Mouse (Mus musculus): ENCODE measurements around the gene Fam120a.
A peak's percentile ranks its signal among the peaks of the same experiment; 100 is the strongest.

Fam120a gene

GRCm38 (mm10) chr13:48966851-48967821 is 681 bp downstream of the Fam120a start:
- DNase-seq (ENCODE audit: extremely low read depth, low read depth) = peak; percentile 31

- peak; percentile 93 for DNase-seq (ENCODE audit: extremely low read depth, low read depth)
These were observed 2.0 kb downstream of the Fam120a start for GRCm38 (mm10) chr13:48965559-48966525.

GRCm38 (mm10) chr13:48964850-48965249 is 3.0 kb downstream of the Fam120a start:
- DNase-seq (ENCODE audit: extremely low read depth, low read depth) = no peak

- DNase-seq (ENCODE audit: extremely low read depth, low read depth) = no peak
These were observed 4.7 kb downstream of the Fam120a start for GRCm38 (mm10) chr13:48963111-48963510.

- peak; percentile 74 for DNase-seq (ENCODE audit: extremely low read depth, low read depth)
These were observed 5.3 kb downstream of the Fam120a start for GRCm38 (mm10) chr13:48962519-48962918.

- no peak for DNase-seq (ENCODE audit: extremely low read depth, low read depth)
These were observed 9.2 kb downstream of the Fam120a start for GRCm38 (mm10) chr13:48958608-48959007.

GRCm38 (mm10) chr13:48954825-48955224 is 13.0 kb downstream of the Fam120a start:
- no peak for DNase-seq (ENCODE audit: extremely low read depth, low read depth)

GRCm38 (mm10) chr13:48950600-48951241 is 17.1 kb downstream of the Fam120a start:
- DNase-seq (ENCODE audit: extremely low read depth, low read depth) = no peak

- DNase-seq (ENCODE audit: extremely low read depth, low read depth) = no peak
These were observed 18.9 kb downstream of the Fam120a start for GRCm38 (mm10) chr13:48948951-48949350.

GRCm38 (mm10) chr13:48944571-48944970 is 23.2 kb downstream of the Fam120a start:
- DNase-seq (ENCODE audit: extremely low read depth, low read depth) = no peak

- DNase-seq (ENCODE audit: extremely low read depth, low read depth) = peak; percentile 47
These were observed 25.3 kb downstream of the Fam120a start for GRCm38 (mm10) chr13:48942471-48942870.

- DNase-seq (ENCODE audit: extremely low read depth, low read depth) = no peak
These were observed 26.0 kb downstream of the Fam120a start for GRCm38 (mm10) chr13:48941773-48942172.

- DNase-seq (ENCODE audit: extremely low read depth, low read depth) = no peak
These were observed 33.2 kb downstream of the Fam120a start for GRCm38 (mm10) chr13:48934597-48934996.

GRCm38 (mm10) chr13:48932692-48933091 is 35.1 kb downstream of the Fam120a start:
- DNase-seq (ENCODE audit: extremely low read depth, low read depth) = no peak

- peak; percentile 88 for DNase-seq (ENCODE audit: extremely low read depth, low read depth)
These were observed 36.1 kb downstream of the Fam120a start for GRCm38 (mm10) chr13:48931687-48932086.

GRCm38 (mm10) chr13:48931232-48931631 is 36.6 kb downstream of the Fam120a start:
- no peak for DNase-seq (ENCODE audit: extremely low read depth, low read depth)

GRCm38 (mm10) chr13:48929535-48930110 is 38.2 kb downstream of the Fam120a start:
- DNase-seq (ENCODE audit: extremely low read depth, low read depth) = no peak

- no peak for DNase-seq (ENCODE audit: extremely low read depth, low read depth)
These were observed 40.2 kb downstream of the Fam120a start for GRCm38 (mm10) chr13:48927609-48928008.

GRCm38 (mm10) chr13:48922712-48923111 is 45.1 kb downstream of the Fam120a start:
- DNase-seq (ENCODE audit: extremely low read depth, low read depth) = no peak

GRCm38 (mm10) chr13:48921256-48921655 is 46.6 kb downstream of the Fam120a start:
- no peak for DNase-seq (ENCODE audit: extremely low read depth, low read depth)

Measured in MEL-GATA-1-ER (cell line).